Mouse (Mus musculus): Measurements from ENCODE around the gene Cd27.
"Not testable (repeated sequence)": the region's sequence is repeated elsewhere in the genome, so short reads cannot be mapped to it uniquely, and the experiment has no call there.

Cd27 gene

GRCm38 (mm10) chr6:125236782-125237181 is at the start of gene Cd27:
Gene Cd27, minus strand, starts transcription at chr6:125237010.
- DNase-seq = no peak

GRCm38 (mm10) chr6:125285890-125286289 is 49.1 kb upstream of the Cd27 start, which contains the start of gene Tuba3a:
Gene Tuba3a, minus strand, starts transcription at chr6:125286042.
- no peak for DNase-seq

DNA sequence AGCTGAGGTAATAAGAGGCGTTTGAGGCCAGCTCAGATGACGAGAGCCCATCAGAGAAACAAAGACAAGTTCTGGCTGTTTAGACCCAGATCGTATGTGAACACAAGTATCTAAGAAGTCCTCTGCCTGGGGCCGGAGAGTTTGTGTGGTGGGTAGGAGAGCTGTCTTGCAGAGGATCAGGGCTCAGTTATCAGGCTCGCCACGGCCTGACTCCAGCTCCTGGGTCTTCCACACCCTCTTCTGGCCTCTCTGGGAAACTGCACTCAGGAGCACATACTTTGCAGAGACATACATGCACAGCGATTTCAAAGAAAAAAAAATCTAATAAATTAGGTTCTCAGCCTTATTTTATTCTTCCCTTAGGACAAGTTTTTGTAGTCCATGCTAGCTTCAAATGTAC is 47.9 kb upstream of the Cd27 start:
- no peak for DNase-seq

DNA sequence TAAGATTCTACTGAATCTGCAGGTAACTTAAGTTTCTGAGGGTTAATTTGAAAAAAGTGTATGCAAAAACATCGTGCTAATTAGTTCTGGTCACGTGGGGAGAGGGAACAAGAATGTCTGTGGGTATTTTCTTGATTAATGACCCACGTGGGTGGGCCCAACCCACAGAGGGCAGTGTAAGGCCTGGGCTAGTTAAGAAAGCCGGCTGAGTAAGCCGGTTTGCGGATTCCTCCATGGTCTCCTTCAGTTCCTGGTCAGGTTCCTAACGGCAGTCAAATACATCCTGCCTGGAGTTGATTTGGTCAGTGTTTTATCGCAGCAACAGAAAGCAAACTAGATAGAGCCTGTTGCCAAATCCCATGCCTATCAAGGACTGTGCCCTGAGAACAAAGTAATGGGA is 47.4 kb upstream of the Cd27 start:
- no peak for DNase-seq

GRCm38 (mm10) chr6:125282721-125283120 is 45.9 kb upstream of the Cd27 start:
- not testable (repeated sequence) for DNase-seq

DNA sequence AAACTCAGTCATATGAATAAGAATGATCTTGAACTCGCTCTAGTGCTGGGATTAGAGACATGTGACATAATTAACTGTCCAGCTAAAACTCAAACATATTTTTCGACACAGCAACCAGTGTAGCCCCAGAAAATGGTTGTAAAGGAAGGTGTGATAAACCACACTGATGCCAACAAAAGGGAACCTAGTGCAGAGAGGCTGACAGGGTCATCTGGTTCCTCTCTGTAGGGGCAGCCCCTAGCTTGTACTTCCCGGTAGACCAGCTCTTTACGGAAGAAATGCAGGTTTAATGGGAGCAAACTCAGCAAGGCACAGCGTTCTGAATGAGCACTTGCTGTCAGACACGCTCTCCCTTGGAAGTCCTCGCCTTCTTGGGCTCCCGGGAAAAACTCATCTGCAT is 42.9 kb upstream of the Cd27 start:
- no peak for DNase-seq

GRCm38 (mm10) chr6:125274841-125275563 is 38.2 kb upstream of the Cd27 start:
- peak; percentile 41 for DNase-seq

- DNase-seq = no peak
These were observed 35.5 kb upstream of the Cd27 start for GRCm38 (mm10) chr6:125272228-125272785.

DNA sequence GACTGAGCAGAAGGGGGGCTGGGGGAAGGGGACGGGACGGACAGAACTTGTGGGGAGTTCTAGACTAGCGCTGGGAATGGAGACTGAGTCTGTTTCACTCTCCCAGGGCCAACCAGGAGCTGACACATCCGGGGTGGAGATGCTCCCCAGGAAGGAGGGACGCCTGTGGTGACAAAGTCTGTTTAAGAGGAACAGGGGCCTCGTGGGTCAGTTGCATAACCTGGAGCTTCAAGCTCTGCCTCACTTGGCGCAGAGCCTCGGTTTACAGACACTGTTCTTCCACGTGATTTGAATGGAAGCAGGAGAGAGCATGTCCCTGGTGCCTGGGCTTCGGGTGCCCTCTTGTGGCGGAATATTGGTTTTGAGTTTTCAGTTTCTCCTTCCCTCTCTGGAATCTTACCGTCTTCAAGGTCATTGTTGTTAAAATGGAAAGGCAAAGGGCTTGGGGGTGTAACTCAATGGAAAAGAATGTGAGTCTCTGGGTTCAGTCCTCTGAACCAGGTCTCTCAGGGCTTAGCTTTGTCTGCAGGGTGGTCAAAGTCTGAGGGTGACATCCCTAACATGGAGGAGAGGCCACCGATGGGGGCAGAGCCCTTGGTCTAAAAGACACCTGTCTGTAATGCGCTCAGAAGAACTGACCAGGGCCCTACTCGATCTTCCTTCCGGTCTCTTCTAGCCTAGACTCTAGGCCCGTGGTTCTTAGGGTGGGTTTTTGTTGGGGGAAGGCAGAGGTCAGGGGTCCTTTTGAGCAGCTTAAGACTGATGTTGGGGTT is 34.8 kb upstream of the Cd27 start:
- peak; percentile 78 for DNase-seq

GRCm38 (mm10) chr6:125268799-125269198 is 32.0 kb upstream of the Cd27 start:
- DNase-seq = no peak

DNA sequence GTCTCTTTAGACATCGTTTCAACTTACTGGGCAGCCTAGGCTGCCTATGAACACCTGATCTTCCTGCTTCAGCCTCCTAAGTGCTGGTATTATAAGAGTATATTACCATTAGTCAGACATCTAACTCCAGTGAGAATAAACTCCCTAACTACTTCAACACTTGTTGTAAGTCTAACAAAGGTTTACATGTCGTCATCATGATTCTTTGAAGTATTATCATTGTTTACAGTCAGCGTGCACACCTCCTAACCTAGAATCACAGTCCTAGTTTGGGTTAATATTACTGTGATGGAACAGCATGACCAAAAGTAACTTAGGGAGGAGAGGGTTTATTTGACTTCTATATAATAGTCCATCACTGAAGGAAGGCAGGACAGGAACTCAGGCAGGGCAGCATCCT is 30.7 kb upstream of the Cd27 start:
- DNase-seq = no peak

DNA sequence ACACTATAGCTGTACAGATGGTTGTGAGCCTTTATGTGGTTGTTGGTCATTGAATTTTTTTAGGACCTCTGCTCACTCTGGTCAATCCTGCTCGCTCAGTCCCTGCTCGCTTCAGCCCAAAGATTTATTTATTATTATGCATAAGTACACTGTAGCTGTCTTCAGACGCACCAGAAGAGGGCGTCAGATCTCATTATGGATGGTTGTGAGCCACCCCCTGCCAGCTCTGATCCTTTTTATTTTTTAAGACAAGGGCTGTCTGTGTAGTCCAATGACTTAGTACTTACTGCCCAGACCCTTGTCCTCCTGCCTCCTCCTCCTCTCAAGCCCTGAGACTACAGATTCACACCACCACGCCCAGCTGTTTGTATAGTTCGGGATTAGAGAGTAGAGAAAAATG is 29.8 kb upstream of the Cd27 start:
- not testable (repeated sequence) for DNase-seq

DNA sequence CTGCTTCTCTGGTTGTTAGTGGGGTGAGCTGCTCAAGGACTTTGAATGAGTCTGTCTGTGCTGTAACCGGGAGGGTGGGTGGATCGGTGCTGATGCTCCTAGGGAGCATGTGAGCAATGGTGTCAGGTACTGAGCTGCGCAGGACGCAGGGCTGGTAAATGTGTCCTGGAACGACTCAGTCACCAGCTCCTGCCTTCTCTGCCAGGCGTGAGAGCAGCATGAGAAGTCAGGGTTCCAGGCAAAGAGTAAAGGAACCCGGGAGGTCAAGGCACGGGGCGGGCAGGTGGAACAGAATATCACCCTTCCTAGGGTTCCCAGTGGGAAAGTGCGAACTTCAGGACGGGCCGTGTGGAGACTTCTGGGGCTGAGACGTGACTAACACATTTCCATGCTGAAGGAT is 29.3 kb upstream of the Cd27 start:
- no peak for DNase-seq

GRCm38 (mm10) chr6:125265239-125265638 is 28.4 kb upstream of the Cd27 start:
- no peak for DNase-seq

DNA sequence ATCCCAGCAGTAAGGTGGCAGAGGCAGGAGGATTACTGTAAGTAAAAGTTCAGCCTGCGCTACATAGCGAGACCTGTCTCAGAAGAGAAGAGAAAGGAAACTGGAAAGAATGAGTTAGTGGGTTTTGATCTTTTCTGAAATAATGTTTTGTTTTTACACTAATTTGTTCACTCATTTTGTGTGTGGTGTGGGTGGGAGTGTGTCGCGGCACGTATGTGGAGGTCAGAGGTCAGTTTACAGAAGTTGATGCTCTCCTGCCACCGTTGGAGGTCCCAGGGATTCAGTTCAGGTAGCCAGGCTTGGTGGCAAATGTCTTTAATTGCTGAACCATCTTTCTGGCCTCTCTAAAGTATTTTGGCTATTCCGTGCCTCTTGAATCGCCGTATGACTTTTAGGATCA is 27.4 kb upstream of the Cd27 start:
- DNase-seq = no peak

- no peak for DNase-seq
These were observed 23.3 kb upstream of the Cd27 start for GRCm38 (mm10) chr6:125260006-125260555.

DNA sequence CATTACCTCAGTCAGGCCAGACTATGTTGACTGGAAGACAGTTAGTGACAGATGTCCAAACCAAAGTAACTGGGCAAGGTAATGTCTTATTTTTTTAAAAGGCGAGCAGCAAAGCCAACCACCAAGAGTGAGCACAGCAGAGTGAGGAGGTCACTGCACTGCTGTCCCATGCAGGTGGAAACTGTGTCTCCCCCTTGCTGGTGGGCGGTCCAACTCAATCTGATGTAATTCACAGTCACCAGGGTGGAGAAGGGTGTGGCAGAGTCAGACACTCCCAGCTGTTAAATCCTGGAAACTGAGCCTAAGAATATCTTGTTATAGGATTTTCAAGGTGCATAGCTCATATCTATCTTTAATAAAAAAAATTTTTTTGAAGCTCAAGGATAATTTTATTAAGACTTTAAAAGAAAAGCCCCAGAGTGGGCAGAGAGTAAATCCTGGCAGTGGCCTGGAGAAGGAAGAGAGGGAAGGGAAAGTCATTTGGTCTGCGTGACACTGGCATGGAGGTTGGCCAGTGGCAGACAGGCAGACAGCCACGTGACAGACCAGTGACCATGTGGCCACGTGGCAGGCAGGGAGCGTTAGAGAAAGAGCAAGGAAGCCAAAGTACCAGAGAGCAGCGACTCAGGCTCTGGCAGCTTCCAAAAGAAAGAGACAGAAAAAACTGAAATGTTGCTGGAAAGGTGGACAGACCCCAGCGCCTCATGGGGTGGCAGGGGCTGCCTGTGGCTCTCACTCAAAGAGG is 19.6 kb upstream of the Cd27 start:
- DNase-seq = no peak

DNA sequence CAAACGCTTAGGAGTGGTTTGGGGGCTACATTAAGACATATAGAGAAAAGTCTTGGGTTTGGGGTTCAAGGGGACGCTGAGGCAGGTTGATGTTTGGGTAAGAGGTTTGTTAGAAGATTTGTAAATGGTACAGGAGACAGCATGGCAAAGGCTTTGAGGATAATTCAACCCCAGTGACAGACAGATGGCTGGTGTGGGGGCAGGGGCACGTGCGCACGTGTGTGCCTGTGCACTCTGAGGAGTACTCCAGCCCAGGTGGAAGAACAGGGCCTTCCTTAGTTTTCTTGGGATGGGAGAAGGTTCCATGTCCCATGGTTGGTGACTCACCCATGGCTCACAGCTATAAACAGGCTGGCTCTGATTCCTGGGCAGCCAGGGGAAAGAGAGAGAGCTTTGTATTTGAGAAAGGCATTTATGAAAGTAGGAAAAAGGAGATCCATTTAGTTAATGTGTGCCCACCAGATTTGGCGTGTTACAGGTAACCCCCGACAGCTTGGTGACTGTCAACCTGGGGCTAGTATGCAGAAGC is 18.8 kb upstream of the Cd27 start:
- no peak for DNase-seq

DNA sequence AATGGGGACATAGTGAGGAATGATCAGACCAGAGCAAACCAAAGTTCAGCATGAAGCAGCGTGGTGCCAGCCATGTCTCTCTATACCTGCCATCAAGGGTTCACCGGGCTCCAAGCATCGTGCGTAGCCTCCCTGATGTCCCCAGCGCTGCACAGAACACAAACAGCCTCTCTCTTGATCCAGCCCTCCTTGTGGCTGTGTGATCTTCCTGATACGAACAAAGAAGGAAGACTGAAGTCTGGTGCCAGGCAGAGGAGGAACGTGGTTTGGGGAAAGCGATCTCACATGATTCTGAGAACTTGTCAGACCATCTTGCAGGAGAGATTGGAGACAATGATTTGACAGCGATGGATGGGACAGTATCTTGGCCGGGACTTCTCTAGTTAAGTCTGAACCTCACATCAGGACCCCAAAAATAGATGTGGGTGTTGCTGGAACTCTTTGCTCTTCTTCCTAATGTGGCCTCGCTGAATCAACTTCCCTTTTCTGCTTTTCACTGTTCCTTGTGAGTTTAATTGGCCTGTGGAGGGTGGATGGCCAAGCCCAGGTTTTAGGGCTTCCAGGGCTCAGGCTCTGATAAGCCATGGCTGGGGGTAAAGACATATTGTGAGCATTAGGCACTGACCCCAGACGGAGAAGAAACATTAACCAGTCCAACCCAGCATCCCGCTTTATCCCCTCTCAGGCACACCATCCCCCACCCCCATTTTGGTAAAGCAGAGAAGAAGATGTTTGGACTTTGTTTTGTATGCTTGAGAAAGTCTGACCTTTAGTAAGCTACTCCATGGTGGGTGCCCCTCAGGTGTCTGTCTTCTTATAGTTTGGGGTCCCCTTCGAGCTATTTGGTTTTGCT is 17.3 kb upstream of the Cd27 start:
- DNase-seq = no peak

DNA sequence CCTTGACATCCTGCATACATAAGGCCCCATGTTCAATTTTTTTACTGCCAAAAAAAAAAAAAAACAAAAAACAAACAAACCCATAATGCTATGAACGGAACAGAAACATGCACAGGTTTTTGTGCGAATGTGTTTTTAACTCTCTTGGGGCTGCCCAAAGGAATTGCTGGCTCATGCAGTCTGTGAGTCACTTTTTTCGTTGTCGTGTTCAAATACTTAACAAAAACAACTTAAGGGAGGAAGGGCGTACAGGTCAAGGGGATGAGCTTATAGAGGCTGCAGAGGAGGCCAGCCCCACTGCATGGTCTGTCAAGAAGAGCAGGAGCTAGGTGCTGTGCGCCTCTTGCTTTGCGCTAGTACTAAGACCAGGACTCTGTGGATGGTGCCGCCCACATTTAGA is 15.9 kb upstream of the Cd27 start:
- no peak for DNase-seq

- DNase-seq = no peak
These were observed 15.5 kb upstream of the Cd27 start for GRCm38 (mm10) chr6:125252285-125252684.

DNA sequence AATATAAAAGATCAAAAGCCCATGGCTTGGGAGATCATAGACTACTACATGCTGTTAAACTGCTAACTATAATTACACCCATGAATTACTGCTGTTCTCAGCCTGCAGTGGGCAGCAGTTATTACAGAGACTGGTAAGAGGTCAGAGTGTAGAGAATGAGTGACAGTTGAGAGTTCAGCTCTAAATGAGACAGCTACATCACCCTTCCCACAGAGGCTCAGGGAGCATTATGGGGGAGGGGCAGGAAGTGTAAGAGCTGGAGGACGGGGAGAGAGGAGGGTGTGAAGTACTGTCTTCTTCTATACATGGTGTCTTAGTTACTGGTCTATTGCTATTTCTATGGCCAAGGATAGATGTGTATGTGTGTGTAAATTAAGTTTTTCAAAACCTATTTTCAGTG is 7.7 kb upstream of the Cd27 start:
- DNase-seq = no peak

Data from liver (tissue).